Mouse (Mus musculus): ENCODE measurements around the gene Zfp146. TPM values are rescaled to one million over a fixed set of nuclear protein-coding genes. Genes with fewer than 3 reads are reported as not detected.
"Not testable (repeated sequence)": the region's sequence is repeated elsewhere in the genome, so short reads cannot be mapped to it uniquely, and the experiment has no call there.

Zfp146 gene
- polyA plus RNA-seq, 1 experiment: 17.8 TPM

- 0 out of 2 replicates have a peak within 1 kb of the TSS, but pooled peaks have one; percentile 3 for H3K27ac ChIP-seq (replicated peaks; ENCODE audit: low read depth, low read length)
Observed at GRCm38 (mm10) chr7:30121308-30122187, 48.0 kb downstream of the Zfp146 start, which contains the start of gene Zfp382. Gene Zfp382, plus strand, starts transcription at chr7:30121942.

GRCm38 (mm10) chr7:30117935-30118334 lies 51.6 kb downstream of the Zfp146 start:
- not testable (repeated sequence) for H3K27ac ChIP-seq (replicated peaks; ENCODE audit: low read depth, low read length); H3K4me3 ChIP-seq (ENCODE audit: insufficient read depth, low read depth, low read length); H3K4me1 ChIP-seq (ENCODE audit: control insufficient read depth, insufficient read depth, insufficient read length, low read length)

More at GRCm38 (mm10) chr7:30121308-30122187, 48.0 kb downstream of the Zfp146 start, which contains the start of gene Zfp382:
- H3K4me1 ChIP-seq (ENCODE audit: control insufficient read depth, insufficient read depth, insufficient read length, low read length): no peaks in the 10 kb centered on the region
- peak within 1 kb of the TSS; percentile 70 for H3K4me3 ChIP-seq (ENCODE audit: insufficient read depth, low read depth, low read length)

- no peak overlapping the region for H3K27ac ChIP-seq (replicated peaks; ENCODE audit: low read depth, low read length)
- H3K4me3 ChIP-seq (ENCODE audit: insufficient read depth, low read depth, low read length): no peak overlapping the region
- no peaks in the 10 kb centered on the region for H3K4me1 ChIP-seq (ENCODE audit: control insufficient read depth, insufficient read depth, insufficient read length, low read length)
Observed at GRCm38 (mm10) chr7:30116076-30116475, 53.5 kb downstream of the Zfp146 start.

Other genes with a start within 250 kb of the Zfp146 start
- gene Zfp74, start 215.7 kb downstream of the Zfp146 start, polyA plus RNA-seq (2012; ENCODE audit: insufficient read depth, insufficient read length, missing spikeins): 5.3 and 7.3 TPM in 2 replicates
- gene Zfp568, start 185.8 kb downstream of the Zfp146 start, polyA plus RNA-seq (2012; ENCODE audit: insufficient read depth, insufficient read length, missing spikeins): 2.4 and 4.0 TPM in 2 replicates
- gene Zfp14, start 118.4 kb downstream of the Zfp146 start, polyA plus RNA-seq (2012; ENCODE audit: insufficient read depth, insufficient read length, missing spikeins): 1.9 TPM in 2 replicates
- 1.8 and 2.1 TPM in 2 replicates for gene Zfp82, start 96.8 kb downstream of the Zfp146 start, polyA plus RNA-seq (2012; ENCODE audit: insufficient read depth, insufficient read length, missing spikeins)
- not detected in 2 replicates for gene Gm26920, start 79.3 kb downstream of the Zfp146 start, polyA plus RNA-seq (2012; ENCODE audit: insufficient read depth, insufficient read length, missing spikeins)
- 2.4 and 2.5 TPM in 2 replicates for gene Zfp566, start 79.2 kb downstream of the Zfp146 start, polyA plus RNA-seq (2012; ENCODE audit: insufficient read depth, insufficient read length, missing spikeins)
- 32.4 and 34.3 TPM in 2 replicates for gene Zfp260, start 75.0 kb downstream of the Zfp146 start, polyA plus RNA-seq (2012; ENCODE audit: insufficient read depth, insufficient read length, missing spikeins)
- 1.1 TPM in 1 of 2 replicates, not detected in the other for gene Zfp382, start 47.8 kb downstream of the Zfp146 start, polyA plus RNA-seq (2012; ENCODE audit: insufficient read depth, insufficient read length, missing spikeins)
- gene Cox7a1, start 14.4 kb upstream of the Zfp146 start, polyA plus RNA-seq (2012; ENCODE audit: insufficient read depth, insufficient read length, missing spikeins): 3,242 and 3,950 TPM in 2 replicates
- gene Capns1, start 29.1 kb upstream of the Zfp146 start, polyA plus RNA-seq (2012; ENCODE audit: insufficient read depth, insufficient read length, missing spikeins): 549 and 708 TPM in 2 replicates
- 93.0 and 113 TPM in 2 replicates for gene Polr2i, start 62.2 kb upstream of the Zfp146 start, polyA plus RNA-seq (2012; ENCODE audit: insufficient read depth, insufficient read length, missing spikeins)
- gene Tbcb, start 62.5 kb upstream of the Zfp146 start, polyA plus RNA-seq (2012; ENCODE audit: insufficient read depth, insufficient read length, missing spikeins): 62.8 and 71.2 TPM in 2 replicates
- gene Ovol3, start 66.0 kb upstream of the Zfp146 start, polyA plus RNA-seq (2012; ENCODE audit: insufficient read depth, insufficient read length, missing spikeins): not detected in 2 replicates
- 0.83 TPM in 1 of 2 replicates, not detected in the other for gene Thap8, start 110.3 kb upstream of the Zfp146 start, polyA plus RNA-seq (2012; ENCODE audit: insufficient read depth, insufficient read length, missing spikeins)
- gene Wdr62, start 110.7 kb upstream of the Zfp146 start, polyA plus RNA-seq (2012; ENCODE audit: insufficient read depth, insufficient read length, missing spikeins): 3.2 and 4.6 TPM in 2 replicates
- 4.5 and 7.3 TPM in 2 replicates for gene Clip3, start 122.0 kb upstream of the Zfp146 start, polyA plus RNA-seq (2012; ENCODE audit: insufficient read depth, insufficient read length, missing spikeins)
- 34.7 and 38.6 TPM in 2 replicates for gene Alkbh6, start 139.0 kb upstream of the Zfp146 start, polyA plus RNA-seq (2012; ENCODE audit: insufficient read depth, insufficient read length, missing spikeins)
- gene Syne4, start 145.1 kb upstream of the Zfp146 start, polyA plus RNA-seq (2012; ENCODE audit: insufficient read depth, insufficient read length, missing spikeins): not detected in 2 replicates
- 1.6 and 2.0 TPM in 2 replicates for gene E130208F15Rik, start 152.0 kb upstream of the Zfp146 start, polyA plus RNA-seq (2012; ENCODE audit: insufficient read depth, insufficient read length, missing spikeins)
- gene Sdhaf1, start 154.1 kb upstream of the Zfp146 start, polyA plus RNA-seq (2012; ENCODE audit: insufficient read depth, insufficient read length, missing spikeins): 18.1 and 22.7 TPM in 2 replicates
- gene Lrfn3, start 193.0 kb upstream of the Zfp146 start, polyA plus RNA-seq (2012; ENCODE audit: insufficient read depth, insufficient read length, missing spikeins): 0.67 and 2.4 TPM in 2 replicates
- 34.6 and 43.0 TPM in 2 replicates for gene Tyrobp, start 244.0 kb upstream of the Zfp146 start, polyA plus RNA-seq (2012; ENCODE audit: insufficient read depth, insufficient read length, missing spikeins)

Measured in brown adipose tissue, adult 24 weeks (tissue).